Mouse (Mus musculus): ENCODE measurements around the gene Gm20388.

GRCm38 (mm10) chr8:120830661-120831060 lies 920.0 kb downstream of the Gm20388 start:
- TF ChIP-seq CTCF (IDR thresholded peaks at IDR 0.05; ENCODE audit: insufficient read depth, low read depth, low read length): no peak
- no peak for TF ChIP-seq POLR2A (IDR thresholded peaks at IDR 0.05; ENCODE audit: insufficient read depth, low read depth, low read length)

Measured in olfactory bulb, adult 2 months (tissue).